Mouse (Mus musculus) G1E (cell line): ENCODE results near the gene Vac14.

Experiments used
- CTCF ChIP-seq: IDR thresholded peaks from 2 replicates; pipeline ENCODE4 v1.5.1; 2012; ENCODE audit warnings: low read depth, low read length, inconsistent platforms, mixed read lengths
- GATA1 ChIP-seq: IDR thresholded peaks from 2 replicates; pipeline ENCODE4 v1.6.1; 2012; ENCODE audit warnings: borderline replicate concordance, low read length, inconsistent platforms, mixed read lengths
- GATA2 ChIP-seq: IDR thresholded peaks from 2 replicates; pipeline ENCODE4 v1.6.1; 2012; ENCODE audit warnings: low read depth, low read length, inconsistent platforms, borderline replicate concordance
- TAL1 ChIP-seq: conservative IDR thresholded peaks from 2 replicates; pipeline ENCODE4 v1.6.1; 2012; ENCODE audit warnings: low read depth, low read length, inconsistent platforms, mixed read lengths

DNA sequence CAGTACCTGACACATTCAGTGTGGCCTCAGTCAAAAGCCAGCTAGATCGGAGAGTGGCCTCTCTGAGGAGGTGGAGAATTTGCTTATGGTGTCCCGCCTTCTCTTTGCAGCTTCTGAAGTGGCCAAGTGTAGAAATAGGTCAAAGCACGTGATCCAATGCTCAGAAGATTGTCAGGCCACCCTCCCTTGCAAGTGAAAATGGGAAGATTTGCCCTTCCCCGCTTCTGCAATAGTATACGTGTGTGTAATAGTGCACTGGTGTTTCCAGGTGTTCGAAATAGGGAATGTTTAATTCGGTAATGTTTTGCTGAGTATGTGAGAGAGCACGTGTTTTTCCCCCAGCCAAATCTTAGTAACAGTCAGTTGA is 806 bp downstream of the Vac14 start:
- TF ChIP-seq CTCF (no peak), GATA1 (no peak), TAL1 (no peak), GATA2 (no peak)
